Mouse (Mus musculus) adrenal gland, postnatal 14 days (tissue): ENCODE measurements around the gene Pde9a. TPM values are rescaled to one million over a fixed set of nuclear protein-coding genes. Genes with fewer than 3 reads are reported as not detected.

Experiments used
- DNase-seq: peaks from one replicate; pipeline ENCODE4 v3.0.0; 2021; ENCODE audit warnings: mixed read lengths
- total RNA-seq: library from RNA; stranded (reverse); gene quantifications from 2 replicates; pipeline ENCODE4 v1.2.3, GENCODE M21; 2021

Pde9a gene
- total RNA-seq, 1 experiment from 2014 or later, result 5.2 TPM

DNA sequence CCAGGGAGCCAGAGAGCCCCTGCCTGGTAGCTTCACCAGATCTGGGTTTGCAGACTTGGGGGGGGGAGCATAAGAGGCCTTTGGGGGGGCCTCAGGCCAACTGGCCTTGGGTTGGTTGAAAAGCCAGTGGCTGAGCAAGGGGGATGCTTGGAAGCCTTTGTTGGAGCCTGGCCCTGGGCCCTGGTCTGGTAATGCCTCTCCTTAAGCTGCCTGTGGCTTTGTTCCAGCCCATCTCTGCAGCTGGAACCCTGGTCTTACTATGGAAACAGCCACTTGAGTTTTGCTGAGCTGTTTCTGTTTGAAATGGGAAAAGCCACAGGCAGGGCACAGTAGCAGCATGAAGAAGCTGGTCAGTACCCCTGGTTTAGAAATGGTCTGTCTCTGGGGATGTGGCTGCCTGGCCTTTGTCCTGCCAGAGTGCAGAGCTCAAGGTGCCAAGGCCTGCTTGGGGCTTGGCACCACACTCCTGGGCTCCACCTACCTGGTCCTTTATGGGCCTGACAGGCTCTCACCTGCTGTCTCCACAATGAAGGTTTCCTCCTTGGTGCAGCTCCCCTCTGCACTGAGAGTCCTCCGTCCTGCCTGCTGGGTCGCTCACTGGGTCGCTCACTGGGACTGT is 3.5 kb downstream of the Pde9a start:
- peak; percentile 13 for DNase-seq

DNA sequence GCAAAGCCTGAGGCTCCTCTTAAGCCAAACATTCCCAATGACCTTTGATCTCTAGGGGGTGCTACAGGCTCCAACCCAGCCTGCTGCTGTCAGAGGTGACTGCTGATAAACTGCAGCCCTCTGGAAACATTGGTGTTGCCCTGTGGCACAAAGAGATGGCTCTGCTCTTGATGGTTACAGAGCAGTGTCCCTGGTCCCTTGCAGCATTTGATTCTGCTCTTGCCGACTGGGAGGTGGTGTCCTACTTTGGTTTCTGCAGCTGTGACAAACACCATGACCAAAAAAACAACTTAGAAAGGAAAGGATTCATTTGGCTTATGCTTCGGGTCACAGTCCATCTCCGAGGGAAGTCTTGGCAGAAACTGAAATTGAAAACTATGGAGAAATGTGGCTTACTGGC is 5.5 kb downstream of the Pde9a start:
- DNase-seq, result no peak

DNA sequence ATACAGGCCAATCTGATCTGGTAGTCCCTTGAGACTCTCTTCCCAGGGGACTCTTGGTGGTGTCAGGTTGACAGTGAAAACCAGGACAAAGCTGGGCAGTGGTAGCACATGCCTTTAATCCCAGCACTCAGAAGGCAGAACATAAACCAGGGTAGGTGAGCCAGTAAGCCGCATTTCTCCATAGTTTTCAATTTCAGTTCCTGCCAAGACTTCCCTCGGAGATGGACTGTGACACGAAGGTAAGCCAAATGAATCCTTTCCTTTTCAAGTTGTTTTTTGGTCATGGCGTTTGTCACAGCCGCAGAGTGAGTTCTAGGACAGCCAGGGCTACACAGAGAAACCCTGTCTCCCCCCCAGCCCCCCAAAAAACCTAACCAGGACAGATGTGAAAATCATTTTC is 6.0 kb downstream of the Pde9a start:
- DNase-seq, result no peak

DNA sequence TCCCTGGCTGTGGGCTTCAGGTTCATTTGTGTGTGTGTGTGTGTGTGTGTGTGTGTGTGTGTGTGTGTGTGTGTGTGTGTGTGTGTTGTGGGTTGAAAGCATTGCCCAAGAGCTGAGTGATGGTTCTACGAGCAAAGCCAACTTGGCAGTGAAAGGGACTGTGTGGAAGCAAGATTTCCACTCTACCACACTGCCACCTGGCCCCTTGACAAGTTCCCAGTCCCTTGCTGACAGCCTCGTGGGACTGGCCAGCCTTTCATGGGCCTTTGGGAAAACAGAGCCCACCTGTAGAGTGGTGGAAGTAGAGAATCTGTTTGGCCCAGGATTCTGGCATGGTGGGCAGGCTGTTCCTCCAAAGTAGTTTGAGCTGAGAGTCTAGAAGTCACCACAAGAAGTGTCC is 7.8 kb downstream of the Pde9a start:
- DNase-seq, result peak; percentile 39

DNA sequence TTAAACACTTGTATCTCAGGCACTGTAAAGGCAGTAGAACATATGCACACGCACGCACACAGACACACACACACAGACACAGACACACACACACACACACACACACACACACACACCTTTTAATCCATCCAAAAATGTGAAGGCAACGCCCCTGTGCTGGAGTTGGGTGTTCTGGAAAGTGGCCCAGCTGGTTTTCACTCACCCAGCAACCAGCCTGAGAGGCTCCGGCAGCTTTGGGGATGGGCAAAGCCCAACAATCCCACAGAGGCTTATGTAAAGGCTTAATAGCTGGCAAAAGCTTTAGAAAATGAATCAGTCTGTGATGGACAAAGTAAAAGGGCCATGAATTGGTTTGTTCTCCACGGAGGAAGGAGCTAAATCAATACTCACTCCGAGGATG is 14.3 kb downstream of the Pde9a start:
- no peak for DNase-seq

DNA sequence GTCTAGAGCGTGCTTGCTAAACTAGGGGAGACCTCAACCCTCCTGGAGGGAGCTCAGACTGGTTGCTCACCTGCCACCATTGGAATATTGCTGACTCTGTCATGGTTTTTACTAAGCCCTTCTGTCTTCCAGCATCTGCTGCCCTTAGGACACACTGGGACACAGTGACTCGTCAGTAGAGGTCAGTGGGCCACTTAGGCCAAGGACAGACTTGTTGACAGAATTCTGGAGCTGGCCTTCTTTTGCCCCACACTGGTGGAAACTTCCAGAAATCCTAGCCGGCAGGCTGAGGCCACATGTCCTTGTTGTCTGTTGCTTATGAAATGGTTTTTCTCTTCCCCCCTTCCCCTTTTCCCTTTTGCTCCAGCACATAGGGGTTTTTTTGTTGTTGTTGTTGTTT is 15.2 kb downstream of the Pde9a start:
- no peak for DNase-seq

DNA sequence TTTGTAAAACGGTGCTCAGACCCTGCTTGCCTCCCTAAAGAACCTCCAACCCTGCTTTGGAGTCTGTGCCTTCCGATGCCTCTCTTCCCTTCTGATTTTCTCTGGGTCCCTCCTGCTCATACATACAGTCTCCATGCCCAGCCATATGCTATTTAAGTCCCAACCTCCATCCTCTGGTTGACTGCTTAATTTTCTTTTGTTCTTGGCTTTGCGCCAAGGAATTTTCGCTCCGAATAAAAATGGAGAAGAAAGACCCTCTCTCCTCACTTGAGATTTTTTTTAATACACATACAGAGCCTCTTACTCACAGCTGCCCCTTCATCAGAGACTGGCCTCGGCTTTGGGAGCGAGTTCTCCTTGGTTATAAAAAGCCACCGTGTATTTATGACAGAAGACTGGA is 16.7 kb downstream of the Pde9a start:
- DNase-seq, result no peak

DNA sequence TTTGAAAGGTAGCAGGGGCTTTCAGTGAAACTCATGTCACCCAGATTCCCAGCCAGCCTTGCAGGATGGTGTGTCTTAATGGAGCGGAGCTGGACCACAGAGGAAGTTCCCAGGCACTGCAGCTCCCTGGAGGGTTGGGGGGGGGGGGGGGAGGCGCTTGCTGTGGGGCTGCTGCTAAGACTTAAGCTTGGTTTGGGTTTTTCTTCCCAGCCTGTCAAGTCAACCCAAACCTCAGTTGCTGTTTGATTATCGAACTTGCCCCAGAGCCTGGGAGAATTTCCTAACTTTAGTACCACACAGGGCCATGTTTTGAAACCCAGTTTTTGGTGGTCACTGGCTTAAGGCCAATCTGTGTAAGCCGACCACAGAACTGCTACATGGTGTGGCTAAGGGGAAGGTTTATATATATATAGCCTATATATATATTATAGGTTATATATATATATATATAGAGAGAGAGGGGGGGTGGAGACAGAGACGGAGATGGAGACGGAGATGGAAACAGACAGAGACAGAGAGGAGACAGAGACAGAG is 19.8 kb downstream of the Pde9a start:
- no peak for DNase-seq

DNA sequence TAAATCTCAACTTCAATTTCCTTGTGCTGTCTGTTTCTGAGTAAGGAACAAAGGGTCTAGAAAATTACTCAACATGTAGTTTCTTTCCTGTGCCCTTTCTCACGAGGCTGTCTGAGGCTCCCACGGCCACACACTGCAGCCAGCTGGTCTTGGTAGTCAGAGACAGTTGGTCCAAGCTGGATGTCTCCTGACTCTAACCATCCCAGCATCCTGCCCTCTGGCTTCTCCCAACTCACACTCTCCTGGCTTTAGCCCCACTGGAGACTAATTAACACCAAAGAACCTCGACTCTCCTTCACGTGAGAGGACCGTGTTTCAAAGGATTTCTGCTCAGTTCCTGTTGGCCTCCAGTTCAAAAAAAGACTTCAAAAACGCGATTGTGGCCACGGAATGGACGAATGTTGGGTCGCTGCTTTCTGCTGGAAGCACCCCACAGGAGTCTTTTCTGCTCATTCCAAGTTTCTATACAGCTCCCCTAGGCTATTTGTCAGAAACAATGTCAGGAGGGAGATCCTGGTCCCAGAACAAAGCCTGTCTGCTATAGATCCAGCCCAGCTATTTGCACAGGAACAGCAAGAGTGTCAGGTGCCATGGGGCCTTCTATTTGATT is 23.8 kb downstream of the Pde9a start:
- DNase-seq, result no peak

DNA sequence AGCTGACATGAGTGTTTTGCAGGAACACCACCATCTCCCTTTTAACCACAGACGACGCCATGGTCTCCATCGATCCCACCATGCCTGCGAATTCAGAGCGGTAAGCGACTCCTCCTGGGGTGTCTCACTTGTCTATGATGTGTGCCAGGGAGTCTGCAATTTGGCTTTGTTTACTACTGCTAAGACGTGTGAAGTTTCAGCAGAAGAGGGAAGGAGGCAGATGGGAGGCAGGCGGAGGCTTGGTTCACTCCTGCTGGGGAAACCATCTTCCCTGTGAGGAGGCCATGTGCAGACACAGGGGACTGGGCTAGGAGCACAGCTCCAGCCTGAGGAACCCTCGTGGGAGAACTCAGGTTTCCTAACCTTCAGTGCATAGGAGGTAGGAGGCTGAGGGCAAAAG is 29.2 kb downstream of the Pde9a start:
- no peak for DNase-seq

DNA sequence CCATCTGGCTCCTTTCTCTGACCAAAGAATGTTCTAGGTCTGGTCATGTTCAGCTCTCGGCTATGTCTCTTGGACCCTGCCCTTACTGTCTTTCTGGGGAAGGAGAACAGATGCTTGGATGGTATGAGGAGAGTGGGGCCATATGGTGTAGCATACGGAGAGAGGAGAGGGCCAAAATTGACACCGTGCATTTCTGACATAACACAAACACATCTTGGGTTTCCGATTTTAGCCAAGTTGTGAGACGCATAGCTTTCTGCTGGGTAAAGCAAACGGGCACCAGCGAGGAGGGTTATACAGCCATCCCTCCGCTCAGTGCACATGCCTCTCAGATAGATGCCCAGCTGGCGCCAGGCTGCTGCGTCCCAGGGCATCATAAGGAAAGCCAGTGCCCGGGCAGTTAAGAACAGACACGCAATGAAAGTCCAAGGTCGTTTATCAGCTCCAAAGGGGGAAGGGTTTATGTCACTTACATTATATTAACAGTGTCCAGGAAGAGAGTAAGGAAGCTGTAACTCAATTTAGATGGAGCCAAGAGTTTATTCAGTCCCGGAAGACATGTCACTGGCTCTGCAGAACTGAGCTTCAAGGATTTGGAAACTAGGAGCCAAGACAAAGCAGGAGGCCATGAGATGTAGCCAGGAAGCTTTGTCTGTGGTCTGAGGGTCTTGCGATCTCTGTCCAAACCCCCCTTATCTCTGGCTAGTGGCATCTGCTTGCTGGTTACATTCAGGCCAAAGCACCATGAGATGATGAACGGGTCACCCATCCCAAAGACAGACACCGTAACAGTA is 33.0 kb downstream of the Pde9a start:
- no peak for DNase-seq

DNA sequence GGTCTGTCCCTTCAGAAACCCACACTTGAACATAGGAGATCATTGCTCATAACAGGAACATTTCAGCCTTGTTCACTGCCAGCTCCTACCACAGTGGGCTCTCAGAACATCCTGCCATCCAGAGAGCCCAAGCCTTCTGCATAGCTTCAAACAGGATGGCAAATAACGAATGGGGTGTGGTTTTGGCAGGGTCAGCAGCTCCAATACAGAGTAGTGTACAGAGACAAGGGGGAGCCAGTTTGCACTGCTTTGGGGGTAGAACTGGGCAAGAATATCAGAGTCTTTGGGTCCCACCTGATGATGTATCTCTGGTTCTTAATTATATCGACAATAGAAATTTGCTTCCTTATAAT is 33.6 kb downstream of the Pde9a start:
- DNase-seq, result no peak

DNA sequence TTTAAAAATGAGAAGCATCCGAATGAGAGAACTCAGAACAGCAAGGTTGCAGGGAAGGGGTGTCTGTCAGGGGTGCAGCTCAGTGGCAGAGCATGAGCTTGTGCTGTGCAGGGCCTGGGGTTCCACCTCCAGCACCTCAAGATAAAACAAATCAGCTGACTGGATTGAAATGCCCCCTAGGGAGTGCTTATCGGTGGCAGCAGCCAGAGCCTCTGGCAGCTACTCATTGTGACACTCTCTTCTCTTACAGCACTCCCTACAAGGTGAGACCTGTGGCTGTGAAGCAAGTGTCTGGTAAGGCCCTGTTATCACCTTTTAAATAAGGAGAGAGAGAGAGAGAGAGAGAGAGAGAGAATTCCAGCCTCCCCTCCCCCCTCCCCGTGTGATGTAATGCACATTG is 34.0 kb downstream of the Pde9a start:
- no peak for DNase-seq

DNA sequence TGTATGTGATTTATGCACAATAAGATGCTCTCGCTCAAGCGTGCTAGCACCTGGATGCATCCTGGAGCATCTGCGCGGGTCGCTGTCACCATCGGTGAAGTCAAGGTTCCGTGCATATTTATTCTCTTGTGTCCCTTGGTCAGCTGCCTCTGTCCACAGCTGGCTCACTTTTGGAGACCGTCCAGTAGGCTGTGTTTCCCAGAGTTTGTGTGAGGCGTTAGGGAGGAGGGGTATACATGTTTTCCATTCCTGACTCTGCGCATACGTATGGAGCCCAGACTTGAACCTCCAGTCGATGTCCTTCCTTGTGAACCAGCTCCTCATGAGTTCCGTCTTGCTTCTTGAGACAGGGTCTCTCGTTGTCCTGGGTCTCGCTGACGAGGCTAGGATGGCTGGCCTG is 34.6 kb downstream of the Pde9a start:
- DNase-seq, result no peak

DNA sequence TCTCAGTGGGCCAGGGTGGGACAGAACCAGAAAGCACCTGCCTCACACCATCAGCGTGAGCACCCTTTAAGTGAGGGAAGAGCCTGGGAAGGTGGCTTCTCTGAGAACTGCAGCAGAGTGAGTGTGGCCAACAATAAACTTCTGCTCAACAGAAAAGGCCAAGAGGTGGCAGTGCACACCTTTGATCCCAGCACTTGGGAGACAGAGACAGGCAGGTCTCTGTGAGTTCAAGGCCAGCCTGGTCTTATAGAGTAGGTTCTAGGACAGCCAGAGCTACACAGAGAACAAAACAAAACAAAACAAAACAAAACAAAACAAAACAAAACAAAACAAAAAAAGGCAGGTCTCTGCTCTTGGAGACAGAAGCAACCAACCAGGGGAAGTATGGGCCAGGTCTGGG is 36.4 kb downstream of the Pde9a start:
- DNase-seq, result no peak

DNA sequence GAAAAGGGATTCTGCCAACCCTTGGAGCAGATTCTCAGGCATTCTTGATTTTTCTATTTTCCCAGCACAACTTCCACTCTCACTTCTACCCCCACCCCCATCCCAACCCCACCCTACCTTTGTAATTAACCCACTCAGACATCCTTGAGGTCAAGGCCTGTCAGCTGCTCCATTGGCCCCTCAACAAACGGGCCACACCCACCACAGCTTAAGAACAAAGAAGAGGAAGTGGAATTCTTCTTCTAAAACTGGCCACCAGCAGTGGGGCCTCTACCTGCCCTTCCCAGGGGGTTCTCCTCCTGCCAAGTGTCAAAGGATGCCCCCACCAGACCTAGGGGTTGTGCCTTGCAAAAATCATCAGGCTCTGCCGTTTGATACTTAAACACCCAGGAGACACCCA is 37.0 kb downstream of the Pde9a start:
- no peak for DNase-seq

DNA sequence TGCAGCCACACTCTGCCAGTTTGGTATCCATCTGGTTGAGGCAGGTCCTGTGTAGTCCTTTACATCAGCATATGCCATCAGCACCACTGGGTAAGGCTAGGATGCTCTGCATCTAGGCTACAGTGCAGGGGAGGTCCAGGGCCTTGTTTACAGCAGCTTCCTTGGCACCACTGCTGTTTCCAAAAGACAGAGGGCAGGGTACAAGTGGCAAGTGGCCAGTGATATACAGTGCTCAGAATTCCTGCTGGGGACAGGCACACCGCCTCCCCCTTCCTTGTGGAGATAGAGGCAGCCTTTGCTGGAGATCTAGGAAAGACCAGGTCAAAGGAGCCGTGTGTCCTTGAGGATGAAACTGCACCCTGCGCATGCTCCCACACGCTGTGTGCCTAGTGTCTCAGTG is 38.3 kb downstream of the Pde9a start:
- DNase-seq, result no peak

DNA sequence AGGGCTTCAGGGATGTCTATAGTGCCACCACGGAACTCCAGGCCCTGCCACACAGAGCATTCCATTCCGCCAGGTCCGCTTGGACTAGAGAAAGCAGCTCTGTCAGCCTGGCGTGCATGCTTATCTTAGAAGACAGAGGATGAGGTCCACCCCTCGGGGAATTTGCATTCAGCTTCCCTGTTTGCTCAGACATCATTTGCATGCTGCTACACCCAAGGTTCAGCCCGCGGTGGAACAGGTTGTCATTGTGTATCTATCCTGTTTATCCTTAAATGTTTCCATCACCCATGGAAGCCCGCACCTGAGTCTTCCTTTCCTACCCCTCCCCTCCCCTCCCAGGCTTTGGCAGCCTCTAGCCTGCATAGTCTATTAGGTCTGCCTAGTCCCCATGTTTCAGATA is 38.8 kb downstream of the Pde9a start:
- no peak for DNase-seq

DNA sequence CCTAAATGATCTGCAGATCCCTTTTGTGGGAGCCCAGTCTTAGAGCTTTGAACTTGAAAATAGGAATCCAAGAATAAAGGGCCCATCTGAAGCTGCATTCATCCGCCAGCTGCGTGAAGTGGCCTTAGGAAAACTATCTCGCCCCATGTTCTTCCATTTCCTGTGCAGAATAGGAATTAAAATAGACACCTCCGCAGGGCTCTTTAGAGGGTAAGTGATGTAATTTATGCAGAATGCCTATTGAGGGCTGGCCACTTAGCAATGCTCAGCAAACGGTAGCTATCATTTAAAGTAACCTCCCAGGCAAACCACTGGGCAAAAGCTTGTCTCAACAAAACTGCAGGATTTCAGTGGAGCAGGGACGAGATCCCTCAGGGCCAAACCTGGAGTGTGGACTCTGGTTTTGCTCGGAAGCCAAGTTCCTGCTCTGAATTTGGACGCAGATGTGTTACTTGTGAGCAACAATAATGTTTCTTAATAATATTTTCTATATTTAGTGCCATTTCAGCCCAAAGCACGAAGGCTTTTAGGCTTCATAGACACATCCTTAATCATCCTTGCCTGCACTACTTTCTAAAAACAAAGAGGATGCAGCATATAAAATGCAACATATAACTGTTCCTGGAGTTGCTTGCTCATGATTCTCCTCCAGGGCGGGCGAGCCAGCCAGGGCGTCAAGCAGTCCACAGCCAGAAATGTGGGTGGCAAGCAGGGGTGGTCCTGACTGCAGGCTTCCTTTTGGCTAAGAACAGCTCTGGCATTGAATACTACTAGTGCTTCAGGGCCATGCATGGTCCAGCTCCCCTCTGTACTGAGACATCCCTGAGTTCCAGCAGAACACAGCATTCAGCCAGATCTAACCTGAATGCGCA is 40.1 kb downstream of the Pde9a start:
- DNase-seq, result peak; percentile 24

DNA sequence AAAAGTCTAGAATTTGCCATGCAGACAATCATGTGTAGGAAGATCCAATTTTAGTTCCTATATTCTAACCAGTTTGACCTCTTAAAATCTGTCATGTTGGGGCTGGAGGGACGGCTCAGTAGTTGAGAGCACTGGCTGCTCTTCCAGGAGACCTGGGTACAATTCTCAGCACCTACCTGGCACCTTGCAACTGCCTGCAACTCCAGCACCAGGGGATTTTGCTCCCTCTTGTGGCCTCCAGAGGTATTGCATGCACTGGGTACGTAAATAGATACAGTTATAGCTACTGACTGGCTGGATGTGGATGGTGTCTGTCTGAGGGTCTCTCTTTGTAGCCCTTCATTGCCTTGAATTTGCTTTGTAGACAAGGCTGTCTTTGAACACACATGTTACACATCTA is 43.4 kb downstream of the Pde9a start:
- peak; percentile 13 for DNase-seq

DNA sequence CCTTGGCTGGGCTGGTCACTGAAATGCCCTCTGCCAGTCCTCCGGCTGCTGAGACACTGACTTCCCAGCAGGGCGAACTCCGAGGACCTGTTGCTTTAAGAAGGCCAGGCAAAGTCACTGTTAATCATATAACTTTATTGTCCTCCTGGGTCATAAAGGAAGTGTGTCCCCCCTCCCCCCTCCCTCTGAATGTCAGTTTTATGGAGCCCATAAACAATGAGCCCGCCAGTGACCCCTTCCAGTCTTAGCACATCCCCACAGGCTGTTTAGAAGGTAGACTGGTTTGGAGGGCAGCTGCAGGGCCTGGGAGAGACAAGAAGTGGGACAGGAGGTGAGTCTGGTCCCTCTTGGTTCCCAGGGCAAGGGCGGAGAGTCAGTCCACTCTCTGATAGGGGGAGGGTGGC is 46.9 kb downstream of the Pde9a start:
- peak; percentile 18 for DNase-seq

DNA sequence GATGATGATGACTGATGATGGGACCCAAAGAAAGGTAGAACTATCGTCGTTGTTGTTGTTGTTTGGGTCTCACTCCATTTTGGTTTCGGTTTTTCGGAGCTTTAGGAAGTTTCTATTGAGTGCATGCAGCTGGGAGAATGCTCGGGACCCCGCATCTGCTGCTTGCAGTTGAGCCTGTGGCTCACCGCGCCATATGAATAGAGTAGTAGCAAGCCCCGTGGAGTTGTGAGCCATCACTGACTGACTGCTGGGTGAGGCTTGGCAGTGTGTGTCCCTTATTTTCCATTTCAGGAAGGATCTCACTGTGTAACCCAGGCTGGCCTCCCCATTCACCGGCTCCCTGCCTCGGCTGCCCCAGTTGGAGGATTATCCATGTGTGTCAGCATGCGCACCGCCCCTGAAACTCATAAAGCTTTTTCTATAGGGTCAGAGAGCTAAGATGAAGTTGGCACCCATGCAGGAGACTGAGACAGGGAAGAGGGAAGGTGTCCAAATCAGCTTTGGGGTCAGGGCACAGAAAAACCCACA is 47.5 kb downstream of the Pde9a start:
- DNase-seq, result no peak
